Mouse (Mus musculus): Measurements from ENCODE around the gene Mybpc3.

The Mybpc3 gene

DNA sequence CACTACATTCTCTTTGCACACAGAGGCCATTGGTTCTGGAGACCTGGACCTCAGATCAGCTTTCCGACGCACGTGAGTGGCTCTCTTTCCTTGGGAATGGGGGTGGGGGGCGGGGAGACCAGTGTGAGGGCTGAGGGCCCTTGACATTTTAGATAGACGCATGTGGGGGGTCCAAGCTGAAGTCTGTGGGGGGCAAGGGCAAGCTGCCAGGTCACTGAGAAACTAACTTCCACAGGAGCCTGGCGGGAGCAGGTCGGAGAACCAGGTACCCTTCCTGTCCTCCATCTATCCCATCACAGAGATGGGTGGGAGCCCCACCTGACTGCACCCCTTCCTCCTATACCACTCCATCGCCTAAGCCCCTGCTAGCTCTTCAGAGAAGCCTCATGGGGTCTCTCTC lies 3.6 kb downstream of the Mybpc3 start:
- DNase-seq (ENCODE audit: low spot score) = no peak

GRCm38 (mm10) chr2:91123521-91123920 lies 5.6 kb downstream of the Mybpc3 start:
- DNase-seq (ENCODE audit: low spot score) = no peak

DNA sequence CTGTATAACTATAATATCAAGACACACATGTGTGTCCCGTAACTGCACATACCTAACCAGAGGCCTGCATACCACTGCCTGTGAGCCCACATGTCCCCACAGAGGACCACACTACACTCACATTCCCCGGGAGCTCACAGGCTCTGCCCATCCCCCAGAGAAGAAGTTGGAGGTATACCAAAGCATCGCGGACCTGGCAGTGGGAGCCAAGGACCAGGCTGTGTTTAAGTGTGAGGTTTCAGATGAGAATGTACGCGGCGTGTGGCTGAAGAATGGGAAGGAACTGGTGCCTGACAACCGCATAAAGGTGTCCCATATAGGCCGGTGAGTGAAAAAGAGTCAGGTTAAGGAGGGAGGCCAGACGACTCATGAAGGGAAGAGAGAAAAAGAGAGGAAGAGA lies 7.2 kb downstream of the Mybpc3 start:
- no peak for DNase-seq (ENCODE audit: low spot score)

- no peak for DNase-seq (ENCODE audit: low spot score)
Measured at GRCm38 (mm10) chr2:91128761-91129160, 10.8 kb downstream of the Mybpc3 start.

DNA sequence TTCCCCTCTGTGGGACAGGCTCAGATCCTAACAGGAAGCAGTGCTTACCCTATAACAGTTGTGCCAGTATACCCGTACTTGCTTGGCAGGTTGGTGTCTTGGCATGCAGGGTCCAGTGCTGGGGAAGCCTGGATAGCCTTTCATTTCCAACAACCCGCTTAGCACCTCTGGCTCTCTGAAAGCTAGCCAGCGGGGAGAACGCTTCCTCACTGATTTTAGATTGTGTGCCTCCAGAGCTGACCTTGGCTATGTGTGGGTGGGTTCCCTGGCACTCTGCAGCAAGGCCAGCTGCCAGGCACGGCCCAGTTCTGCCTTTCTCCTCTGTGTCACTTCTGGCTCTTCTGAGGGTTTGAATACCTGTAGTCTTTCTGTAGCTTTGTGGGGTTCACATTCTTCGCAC lies 12.2 kb downstream of the Mybpc3 start:
- DNase-seq (ENCODE audit: low spot score) = no peak

GRCm38 (mm10) chr2:91131251-91131650 lies 13.3 kb downstream of the Mybpc3 start:
- DNase-seq (ENCODE audit: low spot score) = no peak

DNA sequence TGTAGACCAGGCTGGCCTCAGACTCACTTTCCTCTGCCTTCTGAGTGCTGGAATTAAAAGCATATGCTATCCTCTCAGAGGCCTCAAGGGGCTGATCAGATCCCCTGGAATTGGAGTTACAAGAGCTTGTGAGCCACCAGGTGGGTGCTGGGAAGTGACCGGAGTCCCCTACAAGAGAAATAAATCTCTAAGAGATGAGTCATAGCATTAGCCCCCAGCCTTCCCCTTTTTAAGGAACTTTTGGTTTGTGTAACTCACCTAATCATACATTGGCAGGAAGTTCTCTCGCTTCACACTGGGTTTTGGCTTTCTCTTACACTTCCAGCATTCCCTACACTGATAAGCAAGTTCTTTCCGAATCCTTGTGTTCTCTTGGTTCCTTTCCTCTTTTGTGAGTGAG lies 14.1 kb downstream of the Mybpc3 start:
- DNase-seq (ENCODE audit: low spot score) = no peak

DNA sequence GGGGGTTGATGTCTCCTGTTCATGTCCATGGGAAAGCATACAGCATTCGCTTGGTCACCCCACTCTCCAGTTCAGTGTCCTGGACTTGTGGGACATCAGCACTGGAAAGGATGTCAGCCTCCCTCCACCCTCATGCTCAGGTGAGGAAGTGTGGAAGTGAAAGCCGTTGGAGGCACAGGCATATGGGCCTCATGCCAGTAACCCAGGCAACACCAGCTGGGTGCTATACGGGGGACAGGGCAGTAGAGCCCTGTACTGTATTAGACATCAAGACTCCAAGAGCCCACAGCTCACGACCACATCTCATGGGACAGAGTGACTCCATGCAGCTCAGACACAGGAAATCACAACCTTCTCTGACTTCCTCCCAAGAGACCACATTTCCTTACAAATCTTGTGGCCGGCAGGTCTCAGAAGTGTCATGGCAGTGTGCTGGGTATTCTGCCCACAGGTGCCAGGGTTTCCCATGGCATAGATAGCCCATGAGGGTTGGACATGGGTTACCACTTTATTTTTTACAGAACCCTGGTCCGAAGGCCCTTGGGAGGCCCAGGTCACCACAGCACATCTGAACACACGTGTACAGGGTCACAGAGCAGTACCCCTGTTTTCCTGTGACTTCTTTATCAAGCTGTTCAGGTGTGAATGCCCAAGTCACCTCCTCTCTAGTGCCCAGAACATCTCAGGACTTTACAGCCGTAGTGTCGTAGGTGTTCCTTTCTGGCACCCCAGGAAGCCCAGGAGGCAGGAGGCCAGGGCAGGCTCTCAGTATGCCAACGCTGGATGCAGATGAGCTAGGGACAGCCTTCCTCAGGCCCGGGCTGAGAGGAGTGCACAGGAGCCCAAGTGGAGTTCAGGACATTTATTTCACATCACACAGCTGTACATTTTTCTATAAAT lies 18.8 kb downstream of the Mybpc3 start:
- DNase-seq (ENCODE audit: low spot score) = no peak

GRCm38 (mm10) chr2:91137481-91137880 lies 19.5 kb downstream of the Mybpc3 start:
- DNase-seq (ENCODE audit: low spot score) = no peak

DNA sequence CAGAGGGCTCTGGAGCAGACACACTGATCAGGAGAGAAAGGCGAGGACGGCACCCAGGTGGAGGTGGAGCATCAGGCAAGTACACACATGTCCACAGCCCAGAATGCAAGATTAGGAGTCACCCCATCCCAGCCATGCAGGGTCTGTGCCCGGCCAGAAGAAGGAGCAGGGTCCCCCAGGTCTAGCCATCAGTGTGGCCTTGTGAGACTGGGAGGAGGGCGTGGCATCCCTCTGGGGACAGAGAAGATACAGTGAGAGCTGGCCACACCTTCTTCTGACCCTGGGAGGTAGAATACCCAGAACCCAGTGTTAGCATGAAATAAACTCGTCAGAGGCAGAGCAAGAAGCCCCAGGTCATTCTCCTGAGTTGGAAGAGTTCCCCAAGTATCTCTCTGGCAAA lies 21.4 kb downstream of the Mybpc3 start:
- no peak for DNase-seq (ENCODE audit: low spot score)

- DNase-seq (ENCODE audit: low spot score) = no peak
Measured at GRCm38 (mm10) chr2:91139764-91140163, 21.8 kb downstream of the Mybpc3 start.

- DNase-seq (ENCODE audit: low spot score) = no peak
Measured at GRCm38 (mm10) chr2:91142920-91143319, 25.0 kb downstream of the Mybpc3 start.

DNA sequence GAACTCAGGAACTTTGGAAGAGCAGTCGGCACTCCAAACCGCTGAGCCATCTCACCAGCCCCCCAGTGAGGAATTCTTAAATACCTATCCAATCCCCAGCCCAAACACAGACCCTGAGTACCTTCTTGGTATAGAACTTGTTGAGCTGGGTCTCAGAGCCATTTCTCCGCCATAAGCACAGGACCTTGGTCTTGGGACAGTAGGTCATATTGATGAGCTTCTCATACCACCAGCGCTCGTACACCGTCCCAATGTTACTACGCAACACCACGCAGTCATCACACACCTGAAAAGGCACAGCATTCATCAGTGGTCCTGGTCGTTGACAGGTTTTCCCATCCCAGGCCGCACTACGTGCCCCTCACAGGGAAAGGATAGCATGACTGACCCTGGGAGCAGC lies 25.5 kb downstream of the Mybpc3 start:
- no peak for DNase-seq (ENCODE audit: low spot score)

DNA sequence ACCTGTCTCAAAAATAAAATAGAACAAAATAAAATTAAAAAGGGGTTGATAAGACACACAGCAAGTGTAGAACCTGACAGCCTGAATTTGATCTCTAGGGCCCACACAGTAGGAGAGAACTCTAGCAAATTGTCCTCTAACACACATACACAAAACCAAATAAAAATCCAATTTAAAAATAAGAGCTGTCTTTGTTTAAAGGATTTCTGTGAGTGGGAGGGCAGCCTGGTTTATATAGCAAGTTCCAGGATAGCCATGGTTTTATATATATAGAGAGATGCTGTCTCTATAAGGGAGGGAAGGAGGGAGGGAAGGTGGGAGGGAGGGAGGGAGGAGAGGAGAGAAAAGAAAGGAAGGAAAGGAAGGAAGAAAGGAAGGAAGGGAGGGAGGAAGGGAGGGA lies 30.2 kb downstream of the Mybpc3 start:
- DNase-seq (ENCODE audit: low spot score) = no peak

- DNase-seq (ENCODE audit: low spot score) = no peak
Measured at GRCm38 (mm10) chr2:91151331-91151730, 33.4 kb downstream of the Mybpc3 start.

DNA sequence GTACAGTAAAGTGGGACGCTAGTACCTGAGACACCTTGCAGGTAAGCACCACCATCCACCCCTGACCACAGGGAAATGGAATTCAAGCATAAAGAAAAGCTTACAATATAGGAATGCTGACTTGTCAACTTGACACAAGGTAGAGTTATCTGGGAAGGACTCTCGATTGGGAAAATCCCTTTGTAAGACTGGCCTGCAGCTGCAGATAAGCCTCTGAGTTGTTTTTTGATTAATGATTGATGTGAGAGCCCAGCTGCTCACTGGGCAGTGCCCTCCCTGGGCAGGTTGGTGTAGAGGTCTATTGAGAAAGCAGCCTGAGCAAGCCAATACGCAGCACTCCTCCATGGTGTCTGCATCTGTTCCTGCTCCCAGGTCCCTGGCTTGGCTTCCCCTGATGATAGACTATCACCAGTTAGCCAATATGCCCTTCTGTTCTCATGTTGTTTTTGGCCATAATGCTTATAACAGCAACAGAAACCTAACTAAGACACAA lies 35.0 kb downstream of the Mybpc3 start:
- DNase-seq (ENCODE audit: low spot score) = no peak

GRCm38 (mm10) chr2:91154091-91154490 lies 36.1 kb downstream of the Mybpc3 start:
- DNase-seq (ENCODE audit: low spot score) = no peak

GRCm38 (mm10) chr2:91157002-91157752 lies 39.2 kb downstream of the Mybpc3 start:
- no peak for DNase-seq (ENCODE audit: low spot score)

DNA sequence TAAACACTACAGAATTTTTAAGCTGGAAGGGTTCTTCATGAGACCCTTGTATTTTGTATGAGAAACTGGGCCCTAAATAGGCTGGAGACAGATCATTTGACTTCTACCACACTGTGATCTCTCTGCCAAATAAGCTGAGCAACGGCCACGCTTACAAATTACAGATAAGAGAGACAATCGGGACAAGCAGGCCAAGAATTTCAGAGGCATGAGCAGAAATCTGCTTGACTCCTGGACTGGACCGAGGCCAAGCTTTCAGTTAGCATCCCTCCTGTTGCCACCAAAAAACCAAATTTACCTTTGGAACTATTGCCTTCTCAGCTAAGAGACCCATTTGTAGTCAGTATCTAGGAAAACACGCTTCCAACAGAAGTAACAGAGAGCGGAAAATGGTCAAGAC lies 42.6 kb downstream of the Mybpc3 start:
- DNase-seq (ENCODE audit: low spot score) = no peak

GRCm38 (mm10) chr2:91162952-91163351 lies 45.0 kb downstream of the Mybpc3 start:
- DNase-seq (ENCODE audit: low spot score) = no peak

- DNase-seq (ENCODE audit: low spot score) = no peak
Measured at GRCm38 (mm10) chr2:91163532-91163931, 45.6 kb downstream of the Mybpc3 start.

DNA sequence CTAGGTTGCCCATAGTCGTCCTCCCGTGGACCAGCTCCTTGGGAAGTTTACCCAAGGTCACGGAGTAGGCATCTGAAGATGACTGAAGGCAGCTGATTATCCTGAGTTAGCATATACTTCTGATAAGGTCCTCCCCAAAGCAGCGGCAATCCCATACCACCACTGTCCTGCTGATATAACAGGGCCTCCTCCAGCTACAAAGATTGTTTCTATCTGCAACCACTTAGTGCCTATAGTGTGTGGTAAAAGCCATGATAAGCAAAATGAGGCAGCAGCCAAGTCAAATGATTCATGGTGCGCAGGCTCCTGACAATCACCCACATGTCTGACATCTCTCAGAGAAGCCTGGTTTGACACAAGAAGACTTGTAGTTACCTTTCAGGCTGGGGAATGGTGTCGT lies 47.0 kb downstream of the Mybpc3 start:
- no peak for DNase-seq (ENCODE audit: low spot score)

- DNase-seq (ENCODE audit: low spot score) = no peak
Measured at GRCm38 (mm10) chr2:91167629-91168028, 49.7 kb downstream of the Mybpc3 start.
